Mouse (Mus musculus) left cerebral cortex, postnatal 4 days (tissue): ENCODE measurements around the gene Spint3. TPM values are rescaled to one million over a fixed set of nuclear protein-coding genes. Genes with fewer than 3 reads are reported as not detected.

Experiments used
- DNase-seq: peaks from one replicate; pipeline ENCODE4 v3.0.0-alpha.2; 2022
- intact Hi-C: fragments of 180-260 bp; cut with DNase I; formaldehyde crosslinking; loops from one replicate; pipeline ENCODE4 v1.15.1; 2025
- total RNA-seq, 2 experiments: library from RNA; stranded (reverse); gene quantifications; 2 replicates each; pipeline ENCODE4 v1.2.3; 2021

The Spint3 gene
- total RNA-seq, 2 experiments from 2014 or later = not detected

- intact Hi-C loops = no loop called here
These were observed 21.8 kb downstream of the Spint3 start for GRCm38 (mm10) chr2:164551502-164551901.

GRCm38 (mm10) chr2:164550895-164551269 lies 22.4 kb downstream of the Spint3 start:
- no peak for DNase-seq
- intact Hi-C loops = no loop called here

More at GRCm38 (mm10) chr2:164551502-164551901, 21.8 kb downstream of the Spint3 start:
- DNase-seq = no peak

- peak; percentile 21 for DNase-seq
- intact Hi-C loops = no loop called here
These were observed 23.0 kb downstream of the Spint3 start for GRCm38 (mm10) chr2:164549963-164550894.

- no peak for DNase-seq
- intact Hi-C loops = no loop called here
These were observed 23.9 kb downstream of the Spint3 start for GRCm38 (mm10) chr2:164549338-164549737.

- intact Hi-C loops = no loop called here
- no peak for DNase-seq
These were observed 28.7 kb downstream of the Spint3 start for GRCm38 (mm10) chr2:164544454-164545097.

- intact Hi-C loops = no loop called here
- DNase-seq = no peak
These were observed 29.5 kb downstream of the Spint3 start for GRCm38 (mm10) chr2:164543745-164544144.

- intact Hi-C loops = no loop called here
- DNase-seq = no peak
These were observed 30.7 kb downstream of the Spint3 start for GRCm38 (mm10) chr2:164542598-164542997.

- intact Hi-C loops = no loop called here
- no peak for DNase-seq
These were observed 31.1 kb downstream of the Spint3 start for GRCm38 (mm10) chr2:164542132-164542531.

- intact Hi-C loops = no loop called here
- no peak for DNase-seq
These were observed 32.4 kb downstream of the Spint3 start for GRCm38 (mm10) chr2:164540652-164541427.

GRCm38 (mm10) chr2:164537003-164537402 lies 36.3 kb downstream of the Spint3 start:
- intact Hi-C loops = loop anchor here (10.0 kb wide), 1 partner anchor 122 kb away; no protein-coding TSS in a partner anchor

GRCm38 (mm10) chr2:164534315-164534714 lies 38.9 kb downstream of the Spint3 start:
- intact Hi-C loops = loop anchor here (10.0 kb wide), 1 partner anchor 120 kb away; no protein-coding TSS in a partner anchor

More at GRCm38 (mm10) chr2:164537003-164537402, 36.3 kb downstream of the Spint3 start:
- DNase-seq = no peak

GRCm38 (mm10) chr2:164531169-164531568 lies 42.1 kb downstream of the Spint3 start:
- intact Hi-C loops = loop anchor here (10.0 kb wide), 1 partner anchor 116 kb away; no protein-coding TSS in a partner anchor
- peak; percentile 77 for DNase-seq

More at GRCm38 (mm10) chr2:164534315-164534714, 38.9 kb downstream of the Spint3 start:
- DNase-seq = no peak

- no peak for DNase-seq
- intact Hi-C loops = no loop called here
These were observed 44.7 kb downstream of the Spint3 start for GRCm38 (mm10) chr2:164528557-164528956.

- DNase-seq = peak; percentile 57
- intact Hi-C loops = no loop called here
These were observed 49.9 kb downstream of the Spint3 start for GRCm38 (mm10) chr2:164523301-164523773.

GRCm38 (mm10) chr2:164522280-164522679 lies 51.0 kb downstream of the Spint3 start:
- DNase-seq = no peak
- intact Hi-C loops = no loop called here

- intact Hi-C loops = no loop called here
- DNase-seq = no peak
These were observed 51.4 kb downstream of the Spint3 start for GRCm38 (mm10) chr2:164521841-164522240.

GRCm38 (mm10) chr2:164520782-164521181 lies 52.5 kb downstream of the Spint3 start:
- peak; percentile 34 for DNase-seq
- intact Hi-C loops = no loop called here
